Mouse (Mus musculus): Measurements from ENCODE around the gene Zswim3.

DNA sequence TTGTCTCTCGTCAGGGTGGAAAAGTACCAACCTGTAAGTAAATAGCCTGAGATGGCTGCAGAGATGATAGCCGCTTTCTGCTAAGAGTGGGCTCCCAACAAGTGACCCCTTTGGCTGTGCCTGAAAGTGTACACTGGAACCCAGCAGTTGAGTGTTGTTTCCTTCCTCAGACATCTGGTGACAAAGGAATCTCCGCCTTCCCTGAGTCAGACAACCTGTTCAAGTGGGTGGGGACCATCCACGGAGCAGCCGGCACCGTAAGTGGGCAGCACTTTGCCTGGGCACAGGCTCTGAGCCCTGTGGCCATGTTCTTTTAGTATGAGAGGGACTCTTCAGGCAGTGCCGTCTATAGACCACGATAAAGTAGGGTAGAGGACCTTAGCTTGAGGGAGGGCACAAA is 33.8 kb upstream of the Zswim3 start:
- no peak for TF ChIP-seq CTCF (IDR thresholded peaks at IDR 0.05)
- no peak for TF ChIP-seq EP300 (IDR thresholded peaks at IDR 0.05)
